Mouse (Mus musculus): Measurements from ENCODE around the gene D430041D05Rik.

D430041D05Rik gene

DNA sequence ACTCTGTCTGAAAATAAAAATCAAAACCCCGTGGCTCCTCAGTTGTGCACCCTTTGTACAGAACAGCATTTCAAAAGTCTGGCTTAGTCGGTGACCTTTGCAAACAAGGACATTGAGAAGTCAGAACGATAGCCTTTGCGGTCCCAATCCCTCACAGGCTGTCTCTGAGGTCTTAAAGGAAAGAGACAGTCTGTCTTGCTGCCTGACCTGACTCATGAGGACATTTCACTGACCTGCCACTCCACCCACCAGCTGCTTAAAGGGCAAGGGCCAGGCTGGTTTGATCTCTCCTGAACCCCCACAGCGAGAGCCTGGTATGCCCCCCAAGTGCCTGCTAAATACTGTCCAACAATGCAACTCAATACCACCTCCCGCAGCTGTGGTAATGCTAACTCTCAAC lies 6.8 kb downstream of the D430041D05Rik start:
- no peak for DNase-seq

DNA sequence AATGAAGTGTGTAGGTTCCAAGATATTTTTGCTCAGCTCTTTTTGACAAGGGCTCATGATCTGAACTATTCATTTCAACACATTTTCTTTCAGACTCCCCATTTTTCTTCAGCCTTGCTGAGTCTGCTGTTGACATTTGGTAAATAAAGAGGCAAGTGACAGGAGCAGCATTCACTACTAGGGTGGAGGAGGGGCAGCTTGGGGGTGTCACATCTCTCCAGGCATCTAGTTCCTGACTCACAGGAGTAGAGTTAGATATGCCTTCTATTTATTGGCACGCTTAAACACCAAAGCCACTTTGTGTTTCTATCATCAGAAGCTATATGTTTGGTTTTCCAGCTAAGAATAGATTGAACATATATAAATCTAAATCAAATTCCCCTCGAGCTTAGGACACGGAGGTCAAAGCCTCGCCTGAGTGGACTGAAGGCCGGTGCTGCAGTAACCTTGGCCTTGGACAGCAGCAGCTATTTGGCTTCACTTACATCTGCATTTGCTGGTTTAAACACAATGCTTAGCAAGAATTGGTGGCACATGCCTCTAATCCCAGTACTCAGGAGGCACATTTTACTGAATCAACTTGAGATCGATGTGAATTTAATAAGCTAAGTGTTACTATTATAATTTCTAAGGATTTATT lies 12.0 kb downstream of the D430041D05Rik start:
- DNase-seq = no peak

DNA sequence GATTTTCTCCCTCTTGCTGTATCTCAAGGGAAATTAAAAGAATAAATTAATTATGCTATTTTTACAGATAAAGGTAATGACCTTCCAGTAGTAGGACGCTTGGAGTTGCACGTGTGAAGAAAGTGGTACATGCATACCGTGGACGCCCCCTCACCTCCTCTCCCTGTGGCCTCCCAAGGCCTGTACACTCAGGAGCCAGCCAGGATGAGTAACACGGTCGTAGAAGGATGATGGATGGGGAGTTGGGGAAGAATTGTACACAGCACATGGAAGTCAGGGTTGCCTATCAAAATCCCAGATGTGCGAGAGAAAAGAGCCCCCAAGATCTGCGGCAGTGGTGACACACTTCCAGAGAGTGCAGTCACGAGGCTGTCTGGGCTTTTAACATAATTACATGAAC lies 14.9 kb downstream of the D430041D05Rik start:
- DNase-seq = no peak

DNA sequence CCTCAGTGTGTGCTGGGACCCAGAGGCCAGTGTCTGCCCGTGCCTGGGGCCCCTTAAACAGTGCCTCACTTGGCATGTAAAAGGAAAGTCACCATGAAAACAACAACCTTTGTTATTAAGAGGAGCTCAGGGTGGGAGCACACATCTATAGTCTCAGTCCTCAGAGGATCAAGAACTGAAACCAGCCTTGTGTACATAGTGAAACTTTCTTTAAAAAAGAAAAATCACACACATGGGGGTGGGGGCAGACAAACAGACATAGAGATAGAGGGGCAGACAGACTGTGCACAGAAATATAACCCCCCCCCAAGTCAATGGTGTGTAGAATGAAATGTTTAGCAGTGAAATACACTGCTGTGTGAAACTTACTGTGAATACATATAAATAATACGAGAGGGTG lies 16.0 kb downstream of the D430041D05Rik start:
- no peak for DNase-seq

DNA sequence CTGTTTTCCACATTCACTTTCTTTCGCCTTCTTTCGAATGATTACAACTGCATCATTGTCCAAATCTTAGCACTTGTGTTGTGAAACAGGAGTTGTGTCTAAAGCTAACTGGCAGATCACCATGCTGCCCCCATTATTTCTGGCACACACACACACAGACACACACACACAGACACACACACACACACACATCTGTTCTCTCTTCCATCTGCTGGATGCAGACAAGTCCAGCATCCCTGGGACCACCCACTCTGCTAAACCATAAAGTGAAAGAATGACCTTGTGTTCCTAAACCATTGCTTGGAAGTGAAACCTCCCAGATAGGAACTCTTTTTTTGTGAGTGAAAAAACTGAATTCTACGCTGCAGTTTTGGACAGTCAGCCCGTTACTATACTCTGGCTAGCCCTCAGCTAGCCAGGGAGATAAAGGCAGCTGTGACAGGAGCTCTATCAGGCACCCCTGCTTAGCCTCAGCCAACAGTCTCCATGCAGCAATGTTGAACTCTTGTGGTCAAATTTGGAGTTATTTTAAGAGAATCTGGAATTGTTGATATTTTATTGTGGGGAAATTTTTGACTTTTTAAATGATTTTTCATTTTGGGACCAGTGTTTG lies 18.0 kb downstream of the D430041D05Rik start:
- no peak for DNase-seq

DNA sequence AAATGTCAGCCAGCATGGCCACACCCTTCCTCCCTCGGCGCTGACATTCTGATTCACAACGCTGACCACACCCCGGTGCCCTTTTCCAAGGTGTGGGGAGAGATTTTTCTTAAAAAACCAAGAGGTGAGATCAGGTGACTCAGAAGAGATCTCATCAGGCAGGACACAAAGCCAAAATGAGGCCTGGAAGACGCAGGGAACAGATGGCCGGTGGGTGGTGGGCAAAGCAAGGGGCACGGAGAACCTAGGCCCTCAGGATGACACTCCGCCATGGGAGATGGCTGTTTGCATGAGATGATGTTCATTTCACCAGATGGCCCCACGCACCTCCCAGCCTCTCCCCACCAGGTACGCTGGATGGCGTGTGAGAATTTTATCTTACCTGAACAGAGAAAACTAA lies 21.6 kb downstream of the D430041D05Rik start:
- DNase-seq = peak; percentile 37

DNA sequence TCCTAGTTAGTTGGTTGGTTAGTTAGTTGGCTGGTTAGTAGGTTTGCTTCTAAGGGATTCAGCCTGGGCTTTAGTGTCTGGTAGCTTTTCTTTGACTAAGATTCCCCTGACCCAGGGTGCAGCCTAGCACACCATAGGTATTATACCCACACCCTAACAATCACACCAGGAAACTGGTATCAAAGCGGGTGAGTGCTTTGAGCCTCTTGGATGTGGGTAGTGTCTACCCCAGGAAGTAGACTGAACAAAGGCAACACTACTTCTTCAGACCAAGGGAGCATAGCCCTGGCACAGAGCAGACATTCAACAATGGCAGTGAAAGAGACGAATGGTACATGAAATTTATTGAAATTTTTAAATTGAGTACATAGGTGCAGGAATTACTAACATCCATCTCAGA lies 24.9 kb downstream of the D430041D05Rik start:
- DNase-seq = no peak

DNA sequence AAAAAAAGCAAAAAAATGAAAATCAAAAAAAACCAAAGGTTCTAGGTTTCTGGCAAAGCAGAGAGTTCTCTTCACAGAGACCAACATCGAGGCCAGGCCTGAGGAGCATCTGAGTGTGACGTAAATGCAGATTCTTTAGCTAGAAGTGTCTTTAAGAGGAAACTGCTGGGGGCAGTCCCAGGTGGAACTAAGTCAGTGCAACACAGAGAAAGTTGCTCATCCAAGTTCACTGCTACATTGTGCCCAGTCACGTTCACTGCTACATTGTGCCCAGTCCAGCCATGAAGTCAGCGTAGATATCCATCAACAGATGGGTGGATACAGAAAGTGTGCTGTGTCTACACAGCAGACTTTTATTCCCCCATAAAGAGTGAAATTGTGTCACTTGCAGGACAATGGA lies 27.2 kb downstream of the D430041D05Rik start:
- DNase-seq = no peak

DNA sequence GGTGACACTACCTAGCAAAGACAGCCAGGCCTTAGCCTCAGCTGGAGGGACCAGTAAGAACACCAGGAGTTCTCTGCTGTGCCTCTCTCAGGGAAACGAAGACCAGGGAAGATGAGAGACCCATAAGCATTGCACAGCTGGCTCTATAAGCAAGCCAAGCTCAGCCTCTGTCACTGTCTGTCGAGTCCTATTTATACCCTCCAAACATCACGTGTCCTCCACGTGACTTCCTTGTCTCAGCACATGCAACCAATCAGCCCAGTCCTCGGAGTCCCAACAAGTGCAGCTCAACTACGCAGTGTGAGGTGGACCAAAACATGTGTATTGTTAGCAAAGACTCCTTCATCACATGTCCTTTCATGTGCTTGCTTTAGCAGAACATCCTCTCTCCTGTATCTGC lies 28.0 kb downstream of the D430041D05Rik start:
- no peak for DNase-seq

DNA sequence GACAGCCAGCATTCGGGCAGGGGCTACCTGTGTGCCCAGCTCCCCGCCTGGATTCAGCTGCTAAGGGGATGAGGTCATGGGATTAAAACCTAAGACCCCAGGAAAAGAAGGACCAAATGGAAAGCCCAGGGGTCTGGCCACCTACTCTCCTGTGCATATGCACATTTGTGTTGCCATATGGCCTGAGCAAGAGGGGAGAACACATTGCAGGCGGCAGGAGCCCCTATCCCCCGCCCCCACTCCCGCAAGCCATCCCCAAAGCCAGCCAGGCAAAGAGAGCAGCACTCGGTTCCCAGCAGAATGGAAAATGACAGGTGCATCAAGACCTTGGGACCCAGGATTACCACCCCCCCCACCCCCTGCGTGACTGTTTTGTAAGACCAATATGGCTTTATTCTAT lies 31.5 kb downstream of the D430041D05Rik start:
- peak; percentile 40 for DNase-seq

DNA sequence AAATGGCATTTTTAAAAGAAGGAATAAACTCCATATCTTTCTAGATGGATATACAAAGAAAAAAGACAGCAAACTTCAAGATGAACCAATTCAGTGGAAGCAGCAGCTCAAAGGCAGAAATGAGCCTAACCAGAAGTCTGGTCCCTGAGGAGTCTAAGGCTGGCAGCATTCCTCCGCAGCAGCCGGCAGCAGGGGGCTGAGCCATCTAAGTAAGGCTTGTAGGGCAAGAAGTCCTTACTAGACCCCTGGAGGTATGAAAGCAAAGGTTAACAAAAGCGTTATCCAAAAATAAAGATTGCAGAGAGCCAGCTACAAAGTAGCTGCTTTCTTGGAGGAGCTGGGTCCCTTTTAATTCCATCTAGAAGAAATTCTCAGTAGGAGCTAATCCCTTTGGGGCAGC lies 32.0 kb downstream of the D430041D05Rik start:
- DNase-seq = no peak

DNA sequence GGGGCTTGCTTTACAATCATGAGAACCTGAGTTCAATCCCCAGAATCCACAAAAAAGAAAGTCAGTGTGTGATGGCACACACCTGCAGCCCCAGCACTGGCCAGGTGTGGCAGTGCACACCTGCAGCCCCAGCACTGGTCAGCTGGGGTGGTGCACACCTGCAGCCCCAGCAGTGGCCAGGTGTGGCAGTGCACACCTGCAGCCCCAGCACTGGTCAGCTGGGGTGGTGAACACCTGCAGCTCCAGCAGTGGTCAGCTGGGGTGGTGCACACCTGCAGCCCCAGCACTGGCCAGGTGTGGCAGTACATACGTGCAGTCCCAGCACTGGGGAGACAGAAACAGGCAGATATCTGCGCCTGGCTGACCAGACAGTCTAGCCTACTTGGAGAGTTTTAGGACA lies 32.8 kb downstream of the D430041D05Rik start:
- no peak for DNase-seq

DNA sequence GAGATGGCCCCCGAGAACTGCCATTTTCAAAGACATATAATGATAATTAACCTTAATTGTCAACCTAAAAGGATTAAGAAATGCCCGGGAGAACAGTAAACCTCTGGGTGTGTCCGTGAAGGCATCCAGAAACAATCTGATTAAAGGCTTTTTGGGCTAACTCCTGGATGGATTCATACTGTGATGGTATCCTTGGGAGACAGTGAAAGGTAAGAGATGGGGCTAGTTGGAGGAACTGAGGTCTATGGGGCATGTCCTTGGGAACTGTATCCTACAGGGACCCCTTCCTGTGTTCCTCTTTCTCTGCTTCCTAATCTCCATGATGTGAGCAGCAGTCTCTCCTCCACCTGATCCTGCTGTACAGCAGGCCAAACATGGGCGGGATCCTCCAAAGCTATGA lies 38.7 kb downstream of the D430041D05Rik start:
- no peak for DNase-seq

DNA sequence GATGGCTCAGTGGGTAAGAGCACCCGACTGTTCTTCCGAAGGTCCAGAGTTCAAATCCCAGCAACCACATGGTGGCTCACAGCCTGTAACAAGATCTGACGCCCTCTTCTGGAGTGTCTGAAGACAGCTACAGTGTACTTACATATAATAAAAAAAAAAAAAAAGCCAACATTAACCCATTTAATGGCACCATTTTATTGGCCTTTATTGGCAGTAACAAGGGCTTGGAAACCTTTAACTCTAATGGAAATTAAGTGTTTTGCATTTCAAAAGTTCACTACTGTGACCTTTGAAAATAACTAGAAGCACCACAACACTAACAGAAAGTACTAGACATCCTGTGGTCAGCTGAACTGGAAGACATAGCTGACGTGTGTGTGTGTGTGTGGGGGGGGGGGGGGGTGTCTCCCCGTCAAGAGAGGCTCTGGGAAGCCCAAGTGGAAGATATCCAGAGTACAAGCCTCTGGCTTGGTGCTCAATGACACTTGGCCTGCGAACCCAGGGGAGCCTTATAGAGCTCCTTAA lies 39.1 kb downstream of the D430041D05Rik start:
- DNase-seq = no peak

DNA sequence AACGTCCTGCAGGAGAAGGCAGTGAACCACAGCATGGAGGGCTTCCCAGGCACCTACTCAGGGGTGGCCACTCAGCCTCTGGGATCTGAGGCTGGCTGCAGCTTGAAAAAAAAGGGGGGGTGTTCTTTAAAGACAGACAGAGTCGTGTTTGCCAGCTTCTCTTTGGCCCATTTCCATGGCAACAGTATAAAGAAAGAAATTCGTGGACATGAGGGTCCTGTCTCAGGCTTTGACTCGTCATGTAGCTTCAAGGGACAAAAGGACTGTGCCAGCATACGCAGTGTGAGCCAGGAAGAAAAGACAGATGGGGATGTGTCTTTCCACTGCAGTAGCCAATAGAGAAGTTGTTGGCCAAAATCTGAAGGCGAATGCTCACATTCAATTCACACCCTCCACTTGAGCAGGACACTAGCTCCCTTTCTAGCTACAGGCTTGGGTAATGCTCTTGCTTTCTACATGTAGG lies 42.9 kb downstream of the D430041D05Rik start:
- DNase-seq = peak; percentile 56

DNA sequence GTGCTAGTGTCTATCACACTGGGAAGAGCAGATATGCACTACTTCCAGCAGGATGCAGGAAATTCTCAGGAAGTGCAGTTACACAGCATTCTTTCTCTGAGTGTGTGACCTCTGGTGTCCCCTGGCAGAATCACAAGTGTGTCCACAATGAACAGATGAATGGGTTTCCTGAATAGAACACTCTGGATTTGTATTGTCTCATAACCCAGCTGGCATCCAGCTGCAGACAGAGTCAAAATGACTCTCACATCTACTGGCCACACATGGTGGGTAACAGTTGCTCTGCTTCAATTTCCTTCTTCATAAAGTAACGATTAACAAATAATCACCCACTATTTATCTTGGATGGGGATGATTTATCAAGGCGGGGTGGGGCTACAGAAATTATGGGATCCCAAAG lies 43.5 kb downstream of the D430041D05Rik start:
- DNase-seq = no peak

DNA sequence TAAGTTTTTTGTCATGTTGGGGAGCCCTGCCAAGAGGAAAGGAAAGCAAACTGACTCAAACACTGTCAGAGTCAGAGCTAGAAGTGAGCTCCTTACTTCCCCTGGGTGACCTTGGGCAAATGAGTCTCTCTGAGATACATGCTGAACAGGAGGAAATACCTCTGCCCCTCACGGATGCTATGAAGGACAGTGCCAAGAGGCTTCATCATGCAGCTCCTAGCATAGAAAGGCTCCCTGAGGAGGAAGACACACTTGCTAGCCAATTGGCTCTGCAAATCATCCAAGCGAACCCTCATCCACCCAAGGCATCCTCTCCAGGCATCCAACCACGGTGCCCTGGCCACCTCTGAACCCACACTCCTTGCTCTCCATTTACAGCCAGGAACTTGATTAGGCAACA lies 51.5 kb downstream of the D430041D05Rik start:
- DNase-seq = no peak

DNA sequence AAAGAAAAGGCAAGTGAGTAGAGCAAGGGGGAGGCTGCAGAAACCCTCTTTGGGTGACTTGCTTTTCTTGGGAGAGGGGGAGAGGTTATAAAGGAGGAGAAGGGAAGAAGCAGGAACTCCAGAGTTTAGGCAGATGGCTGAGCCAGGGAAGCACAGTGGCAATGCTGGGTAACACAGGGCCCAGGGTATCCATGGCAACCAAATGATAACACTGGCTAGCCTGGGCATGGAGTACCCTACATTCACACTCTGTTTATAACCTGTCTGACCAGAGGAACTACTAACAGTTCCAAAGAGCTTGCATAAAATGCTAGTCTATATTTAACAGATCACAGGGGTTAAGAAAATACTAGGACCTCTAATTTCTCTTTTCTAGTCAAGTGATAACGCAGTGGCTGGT lies 51.9 kb downstream of the D430041D05Rik start:
- DNase-seq = no peak

DNA sequence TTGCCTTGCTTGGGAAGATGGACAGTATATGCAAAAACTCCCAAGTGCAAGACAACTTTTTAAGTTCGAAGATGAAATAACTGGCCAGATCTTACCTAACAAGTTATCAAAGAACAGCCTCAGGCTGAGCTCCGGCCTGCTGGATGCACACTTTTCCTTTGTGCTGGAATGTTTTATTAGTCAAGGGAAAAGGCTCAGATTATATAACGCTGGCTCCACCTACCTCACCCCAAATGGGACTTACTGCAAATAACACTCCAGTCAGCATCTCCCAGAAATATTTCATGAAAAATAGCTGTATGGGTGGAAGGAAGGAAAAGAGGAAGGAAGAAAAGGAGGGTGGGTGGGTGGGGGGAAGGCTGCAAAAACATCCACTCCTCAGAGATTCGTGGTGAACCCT lies 54.3 kb downstream of the D430041D05Rik start:
- no peak for DNase-seq

DNA sequence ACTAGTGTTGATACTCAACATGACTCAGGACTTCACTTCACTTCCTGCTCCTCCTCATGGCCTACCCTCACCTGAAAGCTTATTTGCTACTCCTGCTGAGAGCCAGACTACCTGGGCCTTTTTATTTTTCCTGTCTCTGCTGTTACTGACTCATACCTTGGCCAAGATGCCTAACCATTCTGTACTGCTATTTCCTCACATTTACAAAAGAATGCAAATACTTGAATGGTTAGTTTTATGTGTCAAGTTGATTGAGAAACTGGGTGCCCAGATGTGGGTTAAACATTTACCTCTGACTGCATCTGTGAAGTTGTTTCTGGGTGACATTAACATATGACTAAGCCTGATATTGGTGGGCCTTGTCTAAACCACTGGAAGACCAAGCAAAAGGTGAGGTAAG lies 56.7 kb downstream of the D430041D05Rik start:
- no peak for DNase-seq

DNA sequence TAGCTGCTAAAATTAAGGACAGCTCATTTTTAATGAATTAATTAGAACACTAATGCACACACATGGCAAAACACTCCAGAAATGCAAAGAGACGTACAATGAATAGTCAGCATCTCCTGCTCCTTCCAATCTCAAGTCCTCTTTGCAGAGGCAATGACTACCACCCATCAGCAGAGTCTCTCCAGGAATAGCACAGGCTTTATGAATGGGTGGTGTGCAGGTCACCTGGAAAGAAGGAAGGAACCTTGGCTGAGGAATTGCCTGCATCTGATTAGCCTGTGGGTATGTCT lies 58.7 kb downstream of the D430041D05Rik start:
- DNase-seq = no peak

DNA sequence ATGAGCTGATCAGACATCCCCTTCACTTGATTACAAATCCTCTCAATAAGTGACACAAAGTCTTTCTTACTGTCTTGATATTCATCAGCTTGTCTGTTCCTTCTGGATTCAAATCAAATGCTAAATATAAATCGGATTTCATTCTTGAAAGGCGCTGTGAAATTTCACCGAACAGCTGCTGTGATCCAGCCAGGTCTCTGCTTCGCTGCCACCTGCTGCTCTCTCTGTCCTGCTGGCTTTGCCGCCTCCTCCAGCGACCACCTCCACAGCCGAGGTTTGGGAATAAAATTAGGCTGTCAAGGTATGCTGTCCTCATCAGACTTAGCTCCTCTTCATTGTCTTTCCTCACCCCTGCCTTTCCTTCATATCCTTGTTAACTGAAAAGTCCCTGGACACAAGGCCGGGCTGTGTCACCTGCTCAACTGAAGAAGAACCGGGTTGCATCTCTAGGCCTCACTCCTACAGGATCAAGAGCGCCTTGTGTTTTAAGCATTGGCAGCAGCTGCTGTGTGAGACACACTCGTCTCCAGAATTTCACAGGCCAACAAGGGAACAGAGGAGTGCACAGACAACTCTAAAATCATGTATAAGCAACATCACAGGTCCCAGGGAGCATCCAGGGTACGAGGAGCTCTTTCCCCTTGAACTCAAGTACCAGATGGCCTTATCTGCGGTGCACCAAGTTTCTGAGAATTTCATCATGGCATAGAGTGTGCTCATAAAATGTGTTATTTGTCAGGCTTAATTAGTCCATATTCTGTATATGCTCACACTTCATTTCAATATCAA lies 59.2 kb downstream of the D430041D05Rik start:
- no peak for DNase-seq

DNA sequence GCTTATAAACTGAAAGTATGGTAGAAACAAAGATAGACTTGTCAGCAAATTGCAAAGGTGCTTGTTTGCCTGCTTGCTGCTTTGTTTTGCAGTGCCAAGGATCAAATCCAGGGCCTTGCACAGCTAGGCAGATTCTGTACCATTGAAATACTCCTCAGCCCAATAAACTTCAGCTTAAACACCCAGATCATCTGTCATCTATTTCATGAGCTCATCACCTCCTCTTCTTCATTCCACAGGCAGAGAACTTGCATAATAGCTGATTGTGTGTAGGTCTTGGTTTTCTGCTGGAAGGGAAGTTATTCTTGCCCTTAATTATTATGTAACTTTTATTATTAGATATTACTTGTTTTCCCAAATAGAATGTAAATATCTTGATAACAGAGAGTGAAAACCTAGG lies 73.2 kb downstream of the D430041D05Rik start:
- no peak for DNase-seq

DNA sequence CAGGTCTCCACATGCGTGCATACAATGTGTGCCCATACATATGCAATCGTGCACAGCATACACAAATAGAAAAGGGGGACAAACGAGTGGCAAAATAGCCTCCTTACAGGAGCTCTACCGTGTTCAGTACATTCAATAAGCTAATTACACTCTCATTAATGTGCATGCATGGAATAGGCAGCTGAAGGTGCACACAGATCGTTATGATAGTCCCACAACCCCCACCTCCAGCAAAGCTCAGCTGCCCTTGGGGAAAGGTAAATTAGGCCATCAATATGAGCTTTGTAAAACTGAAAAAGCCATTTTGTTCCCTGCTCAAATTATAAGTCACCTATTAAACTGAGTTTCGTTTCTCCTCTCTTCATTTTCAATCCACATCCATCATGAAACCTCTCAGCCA lies 75.0 kb downstream of the D430041D05Rik start:
- no peak for DNase-seq

Data from cerebellum, adult 11 months (tissue).